Mouse (Mus musculus): ENCODE data around the gene Hdgfl2.
"Not testable (repeated sequence)": the region's sequence is repeated elsewhere in the genome, so short reads cannot be mapped to it uniquely, and the experiment has no call there.

Hdgfl2 gene

DNA sequence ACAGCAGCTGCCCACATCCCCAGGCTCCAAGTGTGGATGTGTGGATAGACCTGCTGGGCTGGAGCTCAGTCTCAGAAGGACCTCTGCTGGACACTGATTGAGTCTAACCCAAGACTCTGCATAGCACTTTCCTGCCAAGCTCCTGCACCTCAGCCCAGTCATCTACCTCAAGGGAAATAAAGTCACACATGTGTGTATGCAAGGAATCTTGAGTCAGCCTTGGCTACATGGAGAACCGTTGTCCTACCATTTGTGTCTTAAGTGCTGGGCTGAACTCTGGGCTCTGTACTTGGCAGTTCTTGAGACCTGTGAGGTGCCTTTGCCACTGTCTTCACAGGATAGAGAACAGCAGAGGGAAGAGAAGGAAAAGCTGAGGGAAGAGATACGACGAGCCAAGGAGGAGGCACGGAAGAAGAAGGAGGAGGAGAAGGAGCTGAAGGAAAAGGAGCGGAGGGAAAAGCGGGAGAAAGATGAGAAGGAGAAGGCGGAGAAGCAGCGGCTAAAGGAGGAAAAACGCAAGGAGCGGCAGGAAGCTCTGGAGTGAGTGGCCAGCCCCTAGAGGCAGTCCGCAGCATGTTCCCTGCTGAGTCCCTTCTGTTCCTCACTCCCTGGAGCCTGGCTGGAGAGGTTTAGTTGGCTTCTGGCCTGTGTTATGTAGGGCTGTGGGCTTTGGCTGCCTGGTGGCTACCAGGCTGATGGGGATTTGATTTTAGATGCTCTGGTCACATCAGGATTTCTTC is 21.9 kb upstream of the Hdgfl2 start:
- DNase-seq (ENCODE audit: low read depth, low spot score): no peak

DNA sequence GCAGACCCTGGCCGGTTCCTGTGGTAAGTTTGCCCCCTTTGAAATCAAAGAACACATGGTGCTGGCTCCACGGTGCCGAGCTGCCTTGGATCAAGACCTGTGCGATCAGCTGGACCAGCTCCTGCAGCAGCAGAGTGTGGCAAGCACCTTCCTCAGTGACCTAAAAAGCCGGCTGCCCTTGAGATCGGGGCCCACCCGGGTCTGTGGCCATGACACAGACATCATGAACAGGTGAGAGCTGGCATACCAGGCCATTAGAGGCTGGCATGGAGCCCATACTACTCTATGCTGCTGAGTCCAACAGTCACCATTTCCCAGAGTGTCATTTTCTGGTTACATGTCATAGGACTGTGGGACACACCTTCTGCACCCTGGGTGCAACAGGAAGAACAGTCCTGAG is 17.4 kb upstream of the Hdgfl2 start:
- no peak for DNase-seq (ENCODE audit: low read depth, low spot score)

DNA sequence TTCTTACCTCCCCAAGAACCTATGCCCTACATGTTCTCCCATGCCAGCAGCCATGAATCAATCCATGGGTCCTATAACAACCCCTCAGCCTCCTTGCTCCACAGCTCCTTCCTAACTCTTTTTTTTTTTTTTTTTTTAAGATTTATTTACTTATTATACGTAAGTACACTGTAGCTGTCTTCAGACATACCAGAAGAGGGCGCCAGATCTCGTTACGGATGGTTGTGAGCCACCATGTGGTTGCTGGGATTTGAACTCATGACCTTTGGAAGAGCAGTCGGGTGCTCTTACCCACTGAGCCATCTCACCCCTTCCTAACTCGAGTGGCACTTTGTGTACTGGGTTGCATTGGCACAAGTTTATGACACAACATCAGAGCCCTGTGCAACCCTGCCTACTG is 13.7 kb upstream of the Hdgfl2 start:
- not testable (repeated sequence) for DNase-seq (ENCODE audit: low read depth, low spot score)

DNA sequence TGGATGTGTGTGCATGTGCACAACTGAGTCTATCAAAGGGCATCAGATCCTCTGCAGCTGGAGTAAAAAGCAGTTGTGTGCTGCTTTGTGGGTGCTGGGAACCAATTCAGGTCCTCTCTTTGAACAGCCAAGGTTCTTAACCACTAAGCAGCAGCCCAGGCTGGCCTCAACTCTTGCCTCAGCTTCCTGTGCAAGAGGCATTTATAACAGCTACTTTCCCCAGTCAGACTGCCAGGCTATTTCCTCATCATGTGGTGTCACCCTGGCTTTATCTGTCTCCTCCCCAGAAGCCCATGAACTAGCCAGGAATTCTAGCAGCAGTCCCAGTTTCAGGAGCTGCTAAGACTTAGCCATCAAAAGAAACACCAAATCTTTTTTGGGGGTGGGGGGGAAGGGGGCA is 13.0 kb upstream of the Hdgfl2 start:
- no peak for DNase-seq (ENCODE audit: low read depth, low spot score)

DNA sequence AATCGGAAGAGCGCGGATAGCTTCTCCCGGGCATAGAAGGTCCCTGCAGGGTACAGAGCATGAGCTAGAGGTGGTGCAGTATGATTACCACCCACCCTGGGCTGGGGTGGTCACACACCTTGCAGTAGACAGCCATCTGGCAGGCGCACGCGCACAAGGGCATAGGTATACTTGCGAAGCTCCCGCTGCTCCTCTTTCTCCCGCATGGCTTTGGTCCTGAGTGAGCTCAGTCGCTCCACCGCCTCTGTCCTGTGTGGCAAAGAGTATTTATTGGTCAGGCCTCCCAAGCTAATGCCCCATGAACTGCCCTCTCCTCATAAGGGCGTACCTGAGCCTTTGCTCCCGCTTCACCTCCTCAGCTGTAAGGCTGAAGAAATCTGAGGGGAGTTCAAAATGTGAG is 10.4 kb upstream of the Hdgfl2 start:
- no peak for DNase-seq (ENCODE audit: low read depth, low spot score)

DNA sequence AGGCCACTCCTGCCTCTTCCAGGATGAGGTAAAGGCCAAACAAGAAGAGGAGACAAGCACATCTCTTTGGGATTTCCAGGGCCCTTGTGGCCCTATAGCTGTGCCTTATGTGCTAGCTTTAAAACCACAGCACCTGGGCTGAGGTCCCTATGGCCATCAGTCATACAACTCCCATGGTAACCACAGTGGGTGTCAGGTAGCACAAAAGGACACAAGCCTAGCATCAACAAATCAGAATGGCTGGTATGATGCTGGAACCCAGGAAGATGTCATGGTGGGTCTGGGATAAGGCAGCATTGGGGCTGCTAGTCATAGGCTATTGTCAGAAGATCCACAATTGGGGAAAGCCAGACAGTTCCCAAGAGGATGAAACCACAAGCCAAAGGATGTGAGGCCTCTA is 8.3 kb upstream of the Hdgfl2 start:
- no peak for DNase-seq (ENCODE audit: low read depth, low spot score)

DNA sequence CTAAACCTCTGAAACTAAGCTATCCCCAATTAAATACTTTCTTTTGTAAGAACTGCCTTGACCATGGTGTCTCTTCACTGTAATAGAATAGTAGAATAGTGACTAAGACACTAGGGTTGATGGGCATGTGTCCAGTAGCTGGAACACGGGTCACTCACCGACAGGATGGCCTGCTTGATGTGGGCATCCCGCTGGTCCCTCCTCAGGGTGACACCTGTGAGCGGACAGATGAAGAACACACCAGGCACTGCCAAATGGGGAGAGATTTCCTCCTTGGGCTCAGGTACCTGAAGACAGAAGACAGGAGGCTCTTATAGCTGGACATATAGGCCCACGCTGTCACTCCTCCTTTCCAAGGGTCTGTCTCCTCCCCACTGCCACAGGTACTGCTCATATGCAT is 7.2 kb upstream of the Hdgfl2 start:
- no peak for DNase-seq (ENCODE audit: low read depth, low spot score)

DNA sequence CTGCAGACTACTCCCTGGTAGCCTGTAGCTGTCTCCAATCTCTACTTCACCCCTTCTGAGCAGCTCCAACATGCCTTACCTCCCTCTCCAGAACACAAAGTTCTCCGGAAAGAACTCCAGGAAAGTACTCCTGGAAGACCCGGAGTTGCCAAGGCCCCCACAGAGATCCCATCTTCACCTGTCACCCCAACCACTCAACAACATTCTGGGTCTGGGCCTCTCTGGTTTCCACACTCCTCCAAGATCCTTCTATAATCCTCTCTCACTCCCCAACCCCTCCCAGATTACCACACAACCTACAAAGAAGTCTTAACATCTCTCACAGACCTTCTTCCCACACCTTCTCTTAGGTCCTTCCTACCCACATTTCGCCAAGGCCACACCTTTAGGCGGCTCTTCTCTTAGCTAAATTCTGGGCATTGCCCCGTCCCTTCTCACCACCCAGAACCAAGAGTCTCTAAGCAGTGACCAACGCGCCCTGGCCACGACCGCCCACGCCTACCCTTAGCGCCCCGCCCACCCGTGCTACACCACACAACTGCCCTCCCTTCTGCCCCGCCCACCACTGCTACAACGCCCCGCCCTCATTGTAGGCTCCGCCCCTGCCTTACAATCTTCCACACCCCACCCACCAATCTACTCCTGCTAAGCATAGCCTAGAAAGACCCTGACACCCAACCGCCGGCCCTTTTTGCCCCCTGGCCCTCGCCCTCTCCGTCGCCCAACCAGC is 5.2 kb upstream of the Hdgfl2 start:
- DNase-seq (ENCODE audit: low read depth, low spot score): peak; percentile 89

DNA sequence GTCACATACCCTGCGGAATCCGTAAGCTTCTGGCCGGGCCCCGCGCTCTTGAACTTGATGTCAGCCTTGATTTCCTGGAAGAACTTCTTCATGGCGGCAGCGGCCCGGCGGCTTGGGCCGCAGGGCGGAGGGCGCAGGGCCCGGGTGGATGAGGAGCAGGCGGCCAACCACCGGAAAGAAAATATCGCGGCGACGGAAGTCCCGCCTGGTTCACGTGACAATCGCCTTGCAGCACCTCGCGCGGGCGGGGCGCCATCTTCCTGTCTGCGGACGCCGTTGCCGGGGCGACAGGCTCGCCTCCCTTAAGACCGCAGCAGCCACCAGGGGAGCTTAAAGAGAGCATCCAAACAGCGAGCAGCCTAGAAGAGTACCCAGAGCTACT is 4.6 kb upstream of the Hdgfl2 start, which contains the start of gene Ubxn6:
Gene Ubxn6 (minus strand): TSS at position 202 of the 382 bp plus-strand sequence.
- DNase-seq (ENCODE audit: low read depth, low spot score): peak; percentile 96

DNA sequence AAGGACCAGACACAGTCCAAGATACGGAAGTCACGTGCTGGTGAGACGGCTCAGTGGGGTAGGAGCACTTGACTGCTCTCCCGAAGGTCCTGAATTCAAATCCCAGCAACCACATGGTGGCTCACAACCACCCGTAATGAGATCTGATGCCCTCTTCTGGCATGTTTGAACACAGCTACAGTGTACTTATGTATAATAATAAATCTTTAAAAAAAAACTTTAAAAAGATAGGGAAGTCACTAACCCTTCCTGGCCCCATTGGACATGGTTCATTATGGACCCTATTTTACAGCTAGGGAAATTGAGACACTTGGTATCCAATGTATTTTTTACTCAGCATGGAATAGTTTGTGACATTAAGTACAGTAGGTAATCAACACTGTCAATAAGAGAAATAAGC is 1.9 kb upstream of the Hdgfl2 start:
- no peak for DNase-seq (ENCODE audit: low read depth, low spot score)

DNA sequence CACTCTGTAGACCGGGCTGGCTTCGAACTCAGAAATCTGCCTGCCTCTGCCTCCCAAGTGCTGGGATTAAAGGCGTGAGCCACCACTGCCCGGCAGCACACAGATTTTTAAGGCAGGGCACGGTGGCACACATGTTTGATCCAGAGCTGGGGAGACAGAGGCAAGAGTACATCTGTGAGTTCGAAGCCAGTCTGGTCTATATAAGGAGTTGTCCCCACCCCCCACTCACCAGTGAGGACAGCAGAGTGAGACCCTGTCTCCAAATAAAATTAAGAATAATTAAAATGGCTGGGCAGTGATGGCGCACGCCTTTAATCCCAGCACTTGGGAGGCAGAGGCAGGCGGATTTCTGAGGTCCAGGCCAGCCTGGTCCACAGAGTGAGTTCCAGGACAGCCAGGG is 1.1 kb upstream of the Hdgfl2 start:
- DNase-seq (ENCODE audit: low read depth, low spot score): not testable (repeated sequence)

DNA sequence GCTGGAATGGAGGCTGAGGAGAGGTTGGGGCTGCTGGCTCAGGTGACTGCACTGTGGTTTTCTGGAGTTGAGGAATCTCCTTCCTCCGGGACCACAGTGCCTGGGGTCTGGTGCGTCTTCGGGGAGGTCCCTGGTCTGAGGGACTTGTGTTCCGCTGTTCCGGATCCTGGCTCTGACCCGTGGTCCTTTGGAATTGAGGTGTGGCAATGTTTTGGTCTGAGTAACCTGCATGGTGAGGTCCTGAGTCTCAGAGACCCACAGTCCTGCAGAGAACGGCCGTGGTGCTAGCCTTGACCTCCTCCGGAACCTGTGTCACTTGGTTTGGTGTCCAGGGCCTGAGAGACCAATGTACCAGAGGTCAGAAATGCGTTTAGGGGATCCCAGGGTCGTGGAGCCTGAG is 487 bp downstream of the Hdgfl2 start:
- DNase-seq (ENCODE audit: low read depth, low spot score): no peak

DNA sequence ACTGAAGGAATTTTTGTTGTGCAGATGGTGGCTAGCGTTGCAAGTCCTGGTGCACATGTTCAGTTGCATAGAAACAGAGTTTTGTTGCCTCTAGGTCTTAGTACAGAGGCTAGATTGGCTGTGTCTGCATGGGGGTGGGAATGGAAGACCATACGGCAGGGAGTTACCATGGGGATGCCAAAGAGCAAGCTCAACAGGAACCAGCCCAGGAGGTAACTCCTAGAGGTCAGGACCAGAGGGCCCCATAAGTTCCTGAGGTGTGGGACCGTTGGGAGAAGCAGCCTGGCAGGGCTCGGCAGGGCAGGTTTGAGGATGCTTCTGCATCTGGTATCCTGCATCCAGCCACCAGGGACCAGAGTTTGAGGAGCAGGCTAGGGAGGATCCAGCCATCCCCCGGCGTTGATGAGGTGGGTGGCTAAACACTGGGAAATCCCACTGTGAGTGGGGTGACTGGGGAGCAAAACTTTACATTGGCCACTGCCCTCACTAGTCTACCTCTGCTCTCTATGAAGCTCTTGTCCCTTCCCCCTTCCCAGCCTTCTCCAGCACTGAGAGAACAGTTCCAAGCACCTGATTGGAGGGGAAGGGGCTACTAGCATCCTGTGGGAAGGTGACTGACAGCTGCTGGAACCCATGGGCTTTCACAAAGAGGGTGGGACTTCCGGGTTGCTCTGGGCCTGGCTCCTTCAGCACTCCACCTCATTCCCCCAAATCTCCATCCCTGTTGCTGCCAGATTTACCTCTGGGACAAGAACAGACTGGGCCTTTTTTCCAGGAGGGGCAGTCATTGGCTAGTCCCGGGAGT is 1.5 kb downstream of the Hdgfl2 start:
- peak; percentile 88 for DNase-seq (ENCODE audit: low read depth, low spot score)

DNA sequence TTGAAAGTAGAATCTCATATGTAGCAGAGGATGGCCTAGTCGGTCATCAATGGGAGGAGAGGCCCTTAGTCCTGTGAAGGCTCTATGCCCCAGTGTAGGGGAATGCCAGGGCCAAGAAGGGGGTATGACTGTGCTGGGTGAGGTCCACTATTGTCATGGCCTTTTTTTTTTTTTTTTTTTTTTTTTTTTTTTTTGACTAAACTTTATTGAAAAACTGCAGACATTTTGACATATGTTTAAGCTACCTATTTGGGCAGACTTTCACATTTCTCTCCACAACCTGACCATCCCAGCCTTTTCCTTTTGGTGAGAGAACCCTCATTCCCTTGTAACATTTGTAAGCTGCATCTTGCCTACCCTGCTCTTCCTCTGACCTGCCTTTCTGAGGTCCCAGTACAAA is 12.9 kb downstream of the Hdgfl2 start:
- no peak for DNase-seq (ENCODE audit: low read depth, low spot score)

DNA sequence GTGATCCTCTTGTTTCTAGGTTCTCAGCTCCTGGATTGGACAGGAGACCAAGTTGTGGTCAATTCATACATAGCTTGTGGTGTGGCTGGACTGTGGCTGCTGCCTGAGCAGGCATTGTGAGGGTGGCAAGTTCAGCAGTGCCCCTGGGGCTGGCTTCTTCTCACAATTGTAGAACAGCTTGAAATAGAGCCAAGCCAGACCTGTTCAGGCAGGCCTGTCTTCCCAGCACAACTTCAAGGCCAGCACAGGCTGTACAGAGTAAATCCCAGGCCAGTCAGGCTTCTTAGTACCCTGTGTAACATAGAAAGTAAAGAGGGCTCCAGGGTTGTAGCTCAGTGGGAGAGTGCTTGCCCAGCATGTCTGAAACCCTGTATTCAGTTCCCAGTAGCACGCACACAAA is 13.4 kb downstream of the Hdgfl2 start:
- DNase-seq (ENCODE audit: low read depth, low spot score): no peak

DNA sequence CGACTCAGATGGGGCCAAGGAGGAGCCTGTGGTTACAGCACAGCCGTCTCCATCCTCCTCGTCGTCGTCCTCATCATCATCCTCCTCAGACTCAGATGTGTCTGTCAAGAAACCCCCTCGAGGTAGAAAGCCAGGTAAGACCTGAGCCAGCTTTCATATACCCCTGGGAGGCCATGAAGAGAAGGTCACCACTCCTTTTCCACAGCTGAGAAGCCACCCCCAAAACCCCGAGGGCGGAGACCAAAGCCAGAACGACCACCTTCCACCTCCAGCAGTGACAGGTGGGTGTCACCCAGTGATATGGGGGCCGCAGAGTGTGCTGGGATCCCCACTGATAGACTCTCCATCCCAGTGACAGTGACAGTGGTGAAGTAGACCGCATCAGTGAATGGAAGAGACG is 17.4 kb downstream of the Hdgfl2 start:
- DNase-seq (ENCODE audit: low read depth, low spot score): no peak

DNA sequence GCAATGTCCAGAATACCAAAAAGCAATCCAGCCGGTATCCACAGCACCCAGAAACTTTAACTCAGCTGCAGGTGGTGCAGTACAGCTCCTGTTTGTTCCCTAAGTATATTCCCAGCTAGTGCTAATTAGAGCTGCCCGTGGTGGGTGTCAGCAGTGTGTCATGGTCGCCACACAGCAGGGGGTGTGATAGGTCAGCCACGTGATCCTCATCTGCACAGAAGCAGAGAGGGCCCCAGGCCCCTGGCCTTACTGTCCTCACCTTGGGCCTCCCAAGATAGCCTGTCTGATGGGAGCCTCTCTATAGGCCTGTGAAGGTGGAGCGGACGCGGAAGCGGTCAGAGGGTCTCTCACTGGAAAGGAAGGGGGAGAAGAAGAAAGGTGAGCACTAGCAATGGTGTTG is 18.7 kb downstream of the Hdgfl2 start:
- no peak for DNase-seq (ENCODE audit: low read depth, low spot score)

DNA sequence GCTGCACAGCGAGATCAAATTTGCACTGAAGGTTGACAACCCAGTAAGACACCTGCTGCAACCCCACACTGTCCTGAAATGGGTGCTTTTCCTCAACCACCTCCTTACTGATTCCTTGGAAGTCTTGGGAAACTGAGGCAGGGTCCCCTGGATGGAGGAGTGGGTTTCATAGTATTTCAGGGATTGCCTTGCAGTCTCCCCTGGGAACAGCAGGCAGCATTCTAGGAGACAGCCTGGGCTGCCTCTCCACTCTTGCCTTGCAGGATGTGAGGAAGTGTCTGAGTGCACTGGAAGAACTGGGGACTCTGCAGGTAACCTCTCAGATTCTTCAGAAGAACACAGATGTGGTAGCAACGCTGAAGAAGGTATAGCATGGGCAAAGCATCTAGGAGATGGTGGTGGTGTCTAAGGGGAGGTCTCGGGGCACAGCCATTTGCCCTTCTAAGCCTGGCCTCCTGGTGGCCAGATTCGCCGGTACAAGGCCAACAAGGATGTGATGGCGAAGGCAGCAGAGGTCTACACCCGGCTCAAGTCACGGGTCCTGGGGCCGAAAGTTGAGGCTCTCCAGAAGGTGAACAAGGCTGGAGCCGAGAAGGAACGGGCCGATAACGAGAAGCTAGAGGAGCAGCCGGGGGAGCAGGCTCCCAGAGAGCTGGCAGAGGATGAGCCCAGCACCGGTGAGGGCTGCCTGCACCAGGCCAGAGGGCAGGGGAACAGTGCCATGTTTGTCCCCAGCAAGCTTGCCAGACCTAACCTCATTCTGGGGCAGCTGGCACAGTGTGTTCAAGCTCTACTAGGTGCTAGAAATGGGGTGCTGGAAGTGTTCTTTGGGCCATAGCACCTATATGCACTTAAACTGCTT is 19.5 kb downstream of the Hdgfl2 start:
- DNase-seq (ENCODE audit: low read depth, low spot score): no peak

DNA sequence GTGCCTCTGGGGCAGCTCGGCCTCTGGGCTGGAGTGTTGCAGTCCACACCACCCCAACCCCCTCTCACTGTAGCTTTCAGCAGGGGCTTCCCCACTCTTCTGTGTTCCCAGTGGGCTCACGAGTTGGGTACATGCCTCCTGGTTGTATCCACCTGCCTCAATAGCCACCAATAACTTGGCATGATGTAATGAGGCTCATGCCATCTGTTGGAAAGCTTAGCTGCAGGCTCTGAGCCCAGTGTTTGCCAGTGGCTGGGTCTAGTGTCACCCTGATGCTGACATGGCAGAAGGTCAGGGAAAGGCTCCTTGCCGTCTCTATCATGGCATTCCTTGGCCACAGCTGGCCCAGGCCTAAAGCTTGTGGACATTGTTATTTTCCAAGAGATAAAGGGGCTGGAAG is 21.4 kb downstream of the Hdgfl2 start:
- DNase-seq (ENCODE audit: low read depth, low spot score): no peak

DNA sequence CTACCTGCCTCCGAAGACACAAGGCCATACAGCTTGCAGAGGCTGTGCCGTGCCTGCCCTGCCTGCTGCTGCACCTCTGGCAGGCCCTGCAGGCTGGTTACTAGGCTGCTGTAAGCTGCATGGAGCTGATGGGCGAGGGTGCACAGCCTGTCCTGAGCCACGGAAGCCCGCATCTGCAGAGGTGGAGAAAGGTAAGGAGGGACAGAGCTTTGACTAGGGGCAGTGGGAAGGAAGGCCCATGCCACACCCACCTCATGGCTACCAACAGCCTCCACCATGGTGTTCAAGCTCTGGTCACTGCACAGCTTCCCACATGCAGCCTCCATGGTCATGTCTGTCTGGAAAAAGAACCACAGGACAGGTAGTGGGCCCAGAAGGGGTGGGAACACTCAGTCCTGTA is 22.7 kb downstream of the Hdgfl2 start:
- no peak for DNase-seq (ENCODE audit: low read depth, low spot score)

DNA sequence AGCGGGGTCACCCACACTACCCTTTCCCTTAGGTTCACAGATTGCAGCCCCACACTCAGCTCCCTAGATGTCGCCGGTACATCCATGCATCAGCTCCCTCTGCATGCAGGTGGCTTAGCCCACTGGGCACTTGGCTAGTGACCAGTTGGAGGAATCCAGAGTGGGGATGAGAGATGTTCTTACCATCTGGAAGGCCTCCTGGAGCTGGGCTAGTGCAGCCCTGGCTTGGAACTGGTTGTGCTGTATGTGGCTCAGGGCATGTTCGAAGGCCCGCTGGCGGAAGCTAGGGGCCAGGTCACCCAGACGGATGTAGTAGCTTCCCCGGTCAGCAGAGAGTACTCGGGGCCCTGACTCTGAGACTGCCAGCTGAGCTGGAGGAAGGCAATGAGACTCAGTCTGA is 23.5 kb downstream of the Hdgfl2 start:
- no peak for DNase-seq (ENCODE audit: low read depth, low spot score)

Measured in mesoderm, embryonic 11.5 days (tissue).